Mouse (Mus musculus) liver, adult (tissue): Measurements from ENCODE around the gene Gm49321.
A peak's percentile ranks its signal among the peaks of the same experiment; 100 is the strongest.

ENCODE experiments used
- GATA4 ChIP-seq: IDR thresholded peaks from 2 replicates; pipeline ENCODE4 v1.6.1; 2014; ENCODE audit warnings: mild to moderate bottlenecking, low read length; ENCODE audit not compliant: insufficient replicate concordance

Gene Gm49321

GRCm38 (mm10) chr12:73979667-73980066, 42.2 kb downstream of the Gm49321 start:
- no peak for TF ChIP-seq GATA4

GRCm38 (mm10) chr12:73982533-73982932, 45.1 kb downstream of the Gm49321 start:
- TF ChIP-seq GATA4 = no peak

- TF ChIP-seq GATA4 = no peak
Observed at GRCm38 (mm10) chr12:73986299-73986698, 48.8 kb downstream of the Gm49321 start.

GRCm38 (mm10) chr12:73988393-73989008, 51.0 kb downstream of the Gm49321 start:
- TF ChIP-seq GATA4 = no peak

- no peak for TF ChIP-seq GATA4
Observed at GRCm38 (mm10) chr12:73989594-73989993, 52.1 kb downstream of the Gm49321 start.

GRCm38 (mm10) chr12:73996906-73997296, 59.4 kb downstream of the Gm49321 start:
- TF ChIP-seq GATA4 = no peak

GRCm38 (mm10) chr12:73997297-73998127, 60.1 kb downstream of the Gm49321 start, which contains the start of gene Syt16:
Gene Syt16, plus strand, starts transcription at chr12:73997661.
- TF ChIP-seq GATA4 = no peak

- TF ChIP-seq GATA4 = no peak
Observed at GRCm38 (mm10) chr12:73998128-73998456, 60.6 kb downstream of the Gm49321 start.

- TF ChIP-seq GATA4 = no peak
Observed at GRCm38 (mm10) chr12:74002449-74002848, 65.0 kb downstream of the Gm49321 start.

- TF ChIP-seq GATA4 = no peak
Observed at GRCm38 (mm10) chr12:74009448-74009911, 72.0 kb downstream of the Gm49321 start.

- peak; percentile 17; the same call in 1 of the 2 replicates for TF ChIP-seq GATA4
Observed at GRCm38 (mm10) chr12:74013739-74014138, 76.3 kb downstream of the Gm49321 start.

GRCm38 (mm10) chr12:74014739-74015270, 77.4 kb downstream of the Gm49321 start:
- no peak for TF ChIP-seq GATA4

- no peak for TF ChIP-seq GATA4
Observed at GRCm38 (mm10) chr12:74015491-74015890, 78.0 kb downstream of the Gm49321 start.
